In genomic region chr5:53656596-53656995, GRCm38 (mm10) we compare ENCODE assay signal across 21 mouse cellular contexts. TPM values are rescaled to one million over a fixed set of nuclear protein-coding genes. Genes with fewer than 3 reads are reported as not detected.
"Had no signal": no experiment of that assay in that cellular context is flagged by ENCODE, and none has a peak within 500 bp of the region (broad histone marks: within the 10 kb centered on the region; RNA-seq: fewer than 3 reads in every experiment).

No protein-coding gene starts in this region.

- H3K4me1 ChIP-seq: limb, embryonic 10.5 days; limb, embryonic 13.5 days; liver, embryonic 13.5 days; midbrain, embryonic 12.5 days; midbrain, embryonic 15.5 days; neural tube, embryonic 12.5 days; neural tube, embryonic 15.5 days had no signal

- H3K4me2 ChIP-seq: limb, embryonic 13.5 days; liver, embryonic 13.5 days; midbrain, embryonic 12.5 days; midbrain, embryonic 15.5 days; neural tube, embryonic 12.5 days; neural tube, embryonic 15.5 days had no signal

- H3K27me3 ChIP-seq: limb, embryonic 13.5 days; liver, embryonic 13.5 days; midbrain, embryonic 12.5 days; midbrain, embryonic 15.5 days; neural tube, embryonic 12.5 days; neural tube, embryonic 15.5 days had no signal

- H3K36me3 ChIP-seq: midbrain, embryonic 15.5 days had no signal

- ATAC-seq: hindbrain, postnatal 0 days; inflammation-experienced regulatory T-cells, adult 6 months; intestine, embryonic 16.5 days; midbrain, embryonic 15.5 days had no signal

- DNase-seq: kidney, postnatal 10 days; layer of hippocampus, adult 9-11 months; liver; liver, embryonic 13.5 days; lung, postnatal 10 days; right cerebral cortex, adult 18-20 months; right cerebral cortex, postnatal 14 days; right cerebral cortex, postnatal 4 days; thymus, adult 18-20 months; thymus, postnatal 36 days had no signal

- H3K27ac ChIP-seq: hindbrain, postnatal 0 days; layer of hippocampus, adult 2 months; limb, embryonic 10.5 days; limb, embryonic 13.5 days; liver, embryonic 13.5 days; macrophage; midbrain, embryonic 12.5 days; midbrain, embryonic 15.5 days; neural tube, embryonic 12.5 days; neural tube, embryonic 15.5 days had no signal

- H3K4me3 ChIP-seq: layer of hippocampus, adult 2 months; limb, embryonic 10.5 days; limb, embryonic 13.5 days; liver, embryonic 13.5 days; midbrain, embryonic 12.5 days; midbrain, embryonic 15.5 days; neural tube, embryonic 12.5 days; neural tube, embryonic 15.5 days had no signal

- H3K9me3 ChIP-seq: limb, embryonic 10.5 days; limb, embryonic 13.5 days; liver, embryonic 13.5 days; midbrain, embryonic 12.5 days; midbrain, embryonic 15.5 days; neural tube, embryonic 12.5 days; neural tube, embryonic 15.5 days had no signal

- H3K9ac ChIP-seq: limb, embryonic 13.5 days; liver, embryonic 13.5 days; midbrain, embryonic 12.5 days; midbrain, embryonic 15.5 days; neural tube, embryonic 12.5 days; neural tube, embryonic 15.5 days had no signal

RNA-seq across cellular contexts. Expression of gene Cckar, which starts 50.9 kb away (rescaled TPM):
- polyA plus RNA-seq: inflammation-experienced regulatory T-cells, adult 6 months; macrophage had no signal
